Comparison of ENCODE assay signal across 25 mouse cellular contexts in the genomic region with DNA sequence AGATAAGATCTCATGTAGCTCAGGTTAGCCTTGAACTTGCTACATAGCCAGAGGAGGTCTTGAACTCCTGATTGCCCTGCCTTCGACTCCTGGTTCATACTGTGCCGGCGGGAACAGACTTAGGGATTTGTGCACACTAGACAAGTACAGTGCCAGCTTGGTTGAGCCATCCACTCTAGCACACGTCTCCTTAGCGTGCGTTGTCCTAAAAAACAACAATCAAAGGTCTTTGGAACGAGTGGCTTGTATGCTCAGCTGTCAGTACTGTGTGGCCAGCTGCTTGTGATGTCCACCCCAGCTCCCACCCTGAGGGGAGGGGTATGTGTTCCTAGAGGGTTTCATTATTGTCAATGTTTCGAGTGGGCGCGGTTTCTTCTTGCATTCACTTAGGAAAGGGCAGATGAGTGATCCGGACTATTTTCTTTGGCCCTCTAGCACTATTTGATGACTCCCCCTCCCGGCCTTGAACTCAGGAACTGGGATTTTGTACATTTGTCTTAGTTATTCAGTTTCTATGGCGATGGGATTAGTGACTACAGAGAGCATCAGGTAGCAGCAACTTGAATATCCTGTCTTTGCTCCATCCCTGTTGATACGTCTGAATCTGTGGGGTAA. TPM values are rescaled to one million over a fixed set of nuclear protein-coding genes. Genes with fewer than 3 reads are reported as not detected.
DNase-seq lines count a peak whose midpoint lies in the region; ATAC-seq and TF ChIP-seq lines count a peak whose summit lies in the region.
"Had no signal": no experiment of that assay in that cellular context is flagged by ENCODE, and none has a peak within 500 bp of the region (broad histone marks: within the 10 kb centered on the region; RNA-seq: fewer than 3 reads in every experiment).

No protein-coding gene starts in this region.

- H3K27ac ChIP-seq in liver, postnatal 0 days (ENCODE audit: low read depth) = no peak overlapping the region
- H3K27ac ChIP-seq in liver, embryonic 11.5 days (ENCODE audit: low read depth, low read length) = no peak overlapping the region
- H3K27ac ChIP-seq: forebrain, embryonic 10.5 days; forebrain, embryonic 13.5 days; heart, embryonic 15.5 days; hindbrain, embryonic 10.5 days; hindbrain, embryonic 14.5 days had no signal

- no peaks in the 10 kb centered on the region for H3K36me3 ChIP-seq in liver, postnatal 0 days (replicated peaks; ENCODE audit: insufficient read depth, low read length)
- H3K36me3 ChIP-seq in liver, embryonic 11.5 days (ENCODE audit: control insufficient read depth, insufficient read depth, low read length) = no peaks in the 10 kb centered on the region
- H3K36me3 ChIP-seq: forebrain, embryonic 10.5 days; heart, embryonic 12.5 days; heart, embryonic 15.5 days; hindbrain, embryonic 10.5 days had no signal

- no peak overlapping the region for H3K4me2 ChIP-seq in liver, postnatal 0 days (ENCODE audit: low read depth, low read length)
- no peak overlapping the region for H3K4me2 ChIP-seq in liver, embryonic 11.5 days
- H3K4me2 ChIP-seq: forebrain, embryonic 13.5 days; heart, embryonic 12.5 days; heart, embryonic 15.5 days; hindbrain, embryonic 14.5 days had no signal

- H3K9me3 ChIP-seq in liver, postnatal 0 days (ENCODE audit: low read length) = no peaks in the 10 kb centered on the region
- H3K9me3 ChIP-seq in liver, embryonic 11.5 days (ENCODE audit: control insufficient read depth, low read length) = no peaks in the 10 kb centered on the region
- H3K9me3 ChIP-seq: forebrain, embryonic 10.5 days; forebrain, embryonic 13.5 days; heart, embryonic 12.5 days; heart, embryonic 15.5 days; hindbrain, embryonic 10.5 days had no signal

- 65% methylated on average over 14 of the region's 14 CpGs for WGBS in liver, postnatal 0 days (ENCODE audit: insufficient replicate concordance)
- WGBS in liver, embryonic 11.5 days = 77% methylated on average over 14 of the region's 14 CpGs

- ATAC-seq in liver, postnatal 0 days = 0 out of 2 replicates have a peak, but pooled peaks have one; percentile 12
- ATAC-seq in liver, embryonic 11.5 days (replicated peaks; ENCODE audit: low FRiP score) = no peak
- ATAC-seq: forebrain, embryonic 13.5 days; forebrain, embryonic 16.5 days; intestine, postnatal 0 days had no signal

- TF ChIP-seq EP300 in liver, postnatal 0 days (IDR thresholded peaks at IDR 0.05; ENCODE audit: low read depth) = no peak

- peak; percentile 68 for DNase-seq in adrenal gland, adult 2 months
- DNase-seq in adrenal gland, adult 18-20 months (ENCODE audit: low spot score in 2 of 2) = no peak
- DNase-seq in heart, adult 11 months = peak; percentile 85
- DNase-seq in heart, adult 18-20 months = no peak
- DNase-seq in liver, postnatal 0 days = no peak
- DNase-seq in liver, embryonic 11.5 days (ENCODE audit: low spot score) = no peak
- DNase-seq: adrenal gland, adult 8-10 months; cerebellum, adult 18-20 months; cerebellum, adult 9-10 months; cerebellum, postnatal 14 days; gastrocnemius, postnatal 10 days; gastrocnemius, postnatal 36 days; heart, postnatal 10 days; heart, postnatal 36 days had no signal

- no peak overlapping the region for H3K9ac ChIP-seq in liver, postnatal 0 days (replicated peaks)
- H3K9ac ChIP-seq in liver, embryonic 11.5 days (ENCODE audit: low read depth, low read length) = no peak overlapping the region
- H3K9ac ChIP-seq: forebrain, embryonic 13.5 days; heart, embryonic 12.5 days; heart, embryonic 15.5 days; hindbrain, embryonic 14.5 days had no signal

- H3K4me1 ChIP-seq in liver, postnatal 0 days (ENCODE audit: insufficient read depth) = no peaks in the 10 kb centered on the region
- H3K4me1 ChIP-seq in liver, embryonic 11.5 days (replicated peaks; ENCODE audit: control insufficient read depth, insufficient read depth, low read length) = no peaks in the 10 kb centered on the region
- H3K4me1 ChIP-seq: forebrain, embryonic 10.5 days; forebrain, embryonic 13.5 days; heart, embryonic 12.5 days; heart, embryonic 15.5 days; hindbrain, embryonic 10.5 days had no signal

- H3K27me3 ChIP-seq in liver, postnatal 0 days (ENCODE audit: insufficient read depth, low read length) = 0 out of 2 replicates have a peak, but pooled peaks cover 2% of the 10 kb centered on the region
- no peaks in the 10 kb centered on the region for H3K27me3 ChIP-seq in liver, embryonic 11.5 days (replicated peaks; ENCODE audit: control insufficient read depth, insufficient read depth, low read length)
- H3K27me3 ChIP-seq: forebrain, embryonic 13.5 days; heart, embryonic 15.5 days had no signal

- no peak overlapping the region for H3K4me3 ChIP-seq in liver, postnatal 0 days (ENCODE audit: low read depth, low read length)
- no peak overlapping the region for H3K4me3 ChIP-seq in liver, embryonic 11.5 days (ENCODE audit: low read depth, low read length)
- H3K4me3 ChIP-seq: forebrain, embryonic 10.5 days; forebrain, embryonic 13.5 days; heart, embryonic 12.5 days; heart, embryonic 15.5 days; hindbrain, embryonic 10.5 days had no signal

- TF ChIP-seq CTCF in liver, postnatal 0 days (IDR thresholded peaks at IDR 0.05; ENCODE audit: low read depth) = no peak

RNA-seq across cellular contexts. Expression of a gene that starts 11.4 kb away (rescaled TPM):
- 1 to 10 TPM in 1 of 2 experiments, under 1 TPM in 1; 0.45 to 2.8 TPM for total RNA-seq in adrenal gland, adult 2 months (2021)
- 0.96 and 2.6 TPM in 2 replicates for polyA plus RNA-seq in adrenal gland, adult 2 months (2012; rRNA removed)
- 1 to 10 TPM in 1 of 2 experiments, under 1 TPM in 1; 0.83 to 2.5 TPM for total RNA-seq in adrenal gland, adult 18-20 months (2021)
- under 1 TPM in 1 of 2 experiments, not detected in 1; 0.21 TPM for total RNA-seq in heart, adult 18-20 months (2021)
- polyA plus RNA-seq in liver, postnatal 0 days (2015; fragmentation: Nextera tagmentation; extraction: Ambion mirVana) = 48.3 and 53.3 TPM in 2 replicates
- polyA plus RNA-seq in liver, embryonic 11.5 days (2014; fragmentation: Nextera tagmentation; extraction: Ambion mirVana) = 4.3 and 5.8 TPM in 2 replicates
- total RNA-seq: gastrocnemius, postnatal 36 days; granulocyte monocyte progenitor cell, adult 5-6 weeks; heart, postnatal 10 days; heart, postnatal 36 days had no signal
- polyA plus RNA-seq: embryonic facial prominence, embryonic 11.5 days; forebrain, embryonic 10.5 days; forebrain, embryonic 13.5 days; forebrain, embryonic 16.5 days; heart, embryonic 12.5 days; heart, embryonic 15.5 days; hindbrain, embryonic 10.5 days; hindbrain, embryonic 14.5 days had no signal

RNA-seq across cellular contexts. Expression of a gene that starts 26.3 kb away (rescaled TPM):
- 1 to 10 TPM; 3.5 to 8.1 TPM for total RNA-seq in adrenal gland, adult 2 months (2021)
- 2.2 and 2.3 TPM in 2 replicates for polyA plus RNA-seq in adrenal gland, adult 2 months (2012; rRNA removed)
- total RNA-seq in adrenal gland, adult 18-20 months (2021) = 1 to 10 TPM; 3.8 to 9.2 TPM
- total RNA-seq in heart, adult 18-20 months (2021) = 1 to 10 TPM; 3.5 to 5.1 TPM
- polyA plus RNA-seq in liver, postnatal 0 days (2015; fragmentation: Nextera tagmentation; extraction: Ambion mirVana) = 1.5 TPM in 2 replicates
- polyA plus RNA-seq in liver, embryonic 11.5 days (2014; fragmentation: Nextera tagmentation; extraction: Ambion mirVana) = 0.63 and 1.5 TPM in 2 replicates
- polyA plus RNA-seq: embryonic facial prominence, embryonic 11.5 days; forebrain, embryonic 10.5 days; heart, embryonic 12.5 days; hindbrain, embryonic 10.5 days had no signal

RNA-seq across cellular contexts. Expression of a gene that starts 49.9 kb away (rescaled TPM):
- 1 to 10 TPM in 1 of 2 experiments, not detected in 1; 1.7 TPM for total RNA-seq in adrenal gland, adult 2 months (2021)
- 0.08 TPM in 1 of 2 replicates, not detected in the other for polyA plus RNA-seq in adrenal gland, adult 2 months (2012; rRNA removed)
- under 1 TPM in 1 of 2 experiments, not detected in 1; 0.50 TPM for total RNA-seq in adrenal gland, adult 18-20 months (2021)
- total RNA-seq in heart, adult 18-20 months (2021) = not detected
- 458 and 462 TPM in 2 replicates for polyA plus RNA-seq in liver, postnatal 0 days (2015; fragmentation: Nextera tagmentation; extraction: Ambion mirVana)
- polyA plus RNA-seq in liver, embryonic 11.5 days (2014; fragmentation: Nextera tagmentation; extraction: Ambion mirVana) = 0.40 and 0.66 TPM in 2 replicates
- total RNA-seq: gastrocnemius, adult 18-20 months; gastrocnemius, postnatal 36 days; granulocyte monocyte progenitor cell, adult 5-6 weeks; heart, postnatal 36 days had no signal
- polyA plus RNA-seq: heart, embryonic 15.5 days; intestine, postnatal 0 days had no signal

RNA-seq across cellular contexts. Expression of a gene that starts 52.2 kb away (rescaled TPM):
- 1 to 10 TPM; 1.9 to 6.1 TPM for total RNA-seq in adrenal gland, adult 2 months (2021)
- polyA plus RNA-seq in adrenal gland, adult 2 months (2012; rRNA removed) = 1.2 and 1.7 TPM in 2 replicates
- 1 to 10 TPM; 2.5 to 9.2 TPM for total RNA-seq in adrenal gland, adult 18-20 months (2021)
- total RNA-seq in heart, adult 18-20 months (2021) = 1 to 10 TPM; 3.1 to 3.5 TPM
- 0.46 and 0.81 TPM in 2 replicates for polyA plus RNA-seq in liver, postnatal 0 days (2015; fragmentation: Nextera tagmentation; extraction: Ambion mirVana)
- 0.41 and 0.53 TPM in 2 replicates for polyA plus RNA-seq in liver, embryonic 11.5 days (2014; fragmentation: Nextera tagmentation; extraction: Ambion mirVana)
- polyA plus RNA-seq: forebrain, embryonic 10.5 days; heart, embryonic 12.5 days had no signal

Comparison
In these comparisons a context has a peak if more than half of its experiments do, and no peak if none do; other contexts are left out.
1. DNase-seq: peak in adrenal gland, adult 2 months (single experiment) and heart, adult 11 months (single experiment); none in adrenal gland, adult 18-20 months (0 of 2), heart, adult 18-20 months (0 of 2), liver, postnatal 0 days (single experiment) and liver, embryonic 11.5 days (single experiment).